Mouse (Mus musculus) gonadal fat pad, adult 2 months (tissue): ENCODE results near the gene Prdm15. TPM values are rescaled to one million over a fixed set of nuclear protein-coding genes. Genes with fewer than 3 reads are reported as not detected.

Experiments
- DNase-seq: peaks from one replicate; pipeline ENCODE4 v3.0.0-alpha.2; 2012; ENCODE audit warnings: low read depth
- polyA plus RNA-seq: library from polyadenylated mRNA; depleted of rRNA; stranded (reverse); fragments of >200 nt; gene quantifications from 2 replicates; pipeline ENCODE4 v1.2.3, GENCODE M21; 2012

Gene Prdm15
- polyA plus RNA-seq, 1 experiment = 8.4 TPM

DNA sequence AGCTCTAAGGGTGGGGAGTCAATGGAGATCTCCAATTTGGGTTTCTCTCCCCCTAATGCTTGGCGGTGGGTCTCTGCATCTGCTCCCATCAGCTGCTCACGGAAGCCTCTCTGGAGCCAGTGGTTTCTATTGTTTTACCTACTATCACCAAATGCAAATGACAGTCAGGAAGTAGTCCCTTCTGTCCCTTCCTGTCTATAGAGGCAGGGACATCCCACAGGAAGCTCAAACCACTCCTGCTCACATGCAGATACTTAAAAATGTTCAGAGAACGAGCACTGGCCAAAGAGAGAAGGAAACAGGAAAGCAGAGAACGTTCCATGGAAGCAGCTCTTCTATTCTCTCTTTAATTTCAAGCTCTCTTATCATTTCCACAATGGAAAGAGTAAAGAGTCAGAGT lies 32.1 kb downstream of the Prdm15 start:
- no peak for DNase-seq

GRCm38 (mm10) chr16:97817414-97817813 lies 34.2 kb downstream of the Prdm15 start:
- no peak for DNase-seq

- DNase-seq = no peak
These were observed 36.4 kb downstream of the Prdm15 start for GRCm38 (mm10) chr16:97815269-97815668.

DNA sequence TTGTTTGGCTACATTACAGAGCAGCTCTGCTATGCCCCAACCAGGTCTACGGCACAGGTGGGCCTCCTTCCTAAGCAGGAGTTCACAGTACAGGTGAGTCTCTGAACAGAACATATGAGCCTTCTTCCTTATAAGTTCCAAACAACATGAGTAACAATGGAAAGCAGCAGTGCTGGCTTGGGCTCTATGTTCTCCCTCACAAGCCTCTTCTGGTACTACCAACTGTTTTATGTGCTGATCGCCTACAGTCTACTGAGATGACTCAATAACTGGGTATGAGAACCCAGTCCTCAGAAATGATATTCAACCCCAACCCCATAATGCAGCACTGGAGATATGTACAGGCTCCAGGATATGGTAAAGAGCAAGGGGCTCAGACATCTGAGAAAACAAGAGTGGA lies 37.6 kb downstream of the Prdm15 start:
- DNase-seq = no peak

DNA sequence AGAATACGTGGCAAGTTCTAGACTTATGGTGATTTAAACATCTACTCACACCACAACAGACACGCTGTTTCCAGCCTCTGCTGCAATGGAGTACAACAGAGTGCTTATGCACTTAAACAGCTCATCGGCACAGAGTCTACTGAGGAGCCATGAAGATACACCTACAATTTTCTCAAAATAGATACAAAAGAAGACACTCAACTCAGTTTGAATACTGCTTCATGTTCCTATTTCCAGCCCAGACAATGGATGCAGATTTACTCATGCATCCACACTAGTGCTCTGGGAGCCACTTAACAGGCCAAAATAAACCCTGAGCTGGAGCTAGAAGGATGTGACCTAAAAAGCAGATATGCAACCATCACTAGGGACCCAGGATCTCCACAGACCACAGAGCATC lies 42.8 kb downstream of the Prdm15 start:
- no peak for DNase-seq

GRCm38 (mm10) chr16:97805646-97806045 lies 46.0 kb downstream of the Prdm15 start:
- no peak for DNase-seq

- DNase-seq = no peak
These were observed 46.7 kb downstream of the Prdm15 start for GRCm38 (mm10) chr16:97804680-97805547.

GRCm38 (mm10) chr16:97797950-97798869 lies 53.4 kb downstream of the Prdm15 start:
- no peak for DNase-seq

GRCm38 (mm10) chr16:97797212-97797611 lies 54.4 kb downstream of the Prdm15 start:
- no peak for DNase-seq

DNA sequence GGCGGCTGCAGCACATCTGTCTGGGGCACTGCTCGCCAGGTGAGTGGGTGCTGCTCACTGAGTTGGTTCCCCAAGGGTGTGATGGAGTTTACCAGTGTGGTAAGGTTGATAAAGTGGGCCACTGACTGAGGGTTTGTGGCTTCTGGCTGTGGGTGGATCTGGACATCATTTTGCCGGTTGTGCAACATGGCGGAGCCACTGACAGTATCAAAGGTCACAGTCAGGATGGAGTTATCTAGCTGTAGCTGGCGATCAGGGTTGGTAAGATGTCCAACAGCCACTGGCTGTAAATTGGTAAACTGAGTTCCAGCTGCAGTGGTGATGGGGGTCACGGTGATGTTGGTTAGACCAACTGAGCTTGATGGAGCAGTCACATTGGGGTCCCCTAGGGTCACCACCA lies 57.4 kb downstream of the Prdm15 start:
- no peak for DNase-seq

- no peak for DNase-seq
These were observed 68.6 kb downstream of the Prdm15 start for GRCm38 (mm10) chr16:97783057-97783456.

DNA sequence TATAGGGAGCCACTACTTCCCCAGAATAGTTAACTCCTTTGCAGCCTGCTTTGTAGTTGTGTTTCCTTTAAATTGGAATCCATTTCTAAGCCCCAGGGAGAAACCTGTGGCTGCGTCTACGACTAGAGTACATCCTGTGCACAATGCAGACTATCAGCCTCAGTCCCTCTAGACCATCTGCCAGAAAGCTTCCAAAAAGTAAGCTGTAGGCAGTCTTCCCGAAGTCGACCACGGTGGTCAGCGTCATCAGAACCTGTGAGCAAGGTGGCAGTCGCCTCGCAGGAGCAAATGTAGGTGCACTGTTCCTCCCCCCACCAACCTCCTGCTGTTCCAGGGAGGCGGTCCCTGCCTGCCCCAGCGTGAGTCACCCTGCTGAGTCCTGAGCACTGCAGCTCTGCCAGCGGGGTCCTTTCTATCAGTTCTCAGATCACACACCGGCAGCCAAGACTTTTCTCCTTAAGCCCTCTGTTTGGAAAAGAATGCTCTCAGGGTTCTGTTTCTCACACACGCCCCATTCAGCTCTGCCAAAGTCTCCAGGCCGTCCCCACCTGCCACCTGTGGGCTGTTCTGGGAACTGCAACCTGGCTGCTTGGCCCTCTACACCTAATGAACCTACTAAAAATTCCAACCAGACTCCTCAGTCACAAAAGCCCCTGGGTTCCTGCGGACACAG lies 73.2 kb downstream of the Prdm15 start:
- DNase-seq = no peak

- DNase-seq = no peak
These were observed 85.1 kb downstream of the Prdm15 start for GRCm38 (mm10) chr16:97766501-97766900.

GRCm38 (mm10) chr16:97764626-97765025 lies 87.0 kb downstream of the Prdm15 start:
- DNase-seq = no peak

- no peak for DNase-seq
These were observed 87.7 kb downstream of the Prdm15 start for GRCm38 (mm10) chr16:97763990-97764340.

GRCm38 (mm10) chr16:97763061-97763989 lies 88.3 kb downstream of the Prdm15 start, which contains the start of gene Ripk4:
Gene Ripk4 (minus strand): TSS chr16:97763787.
- DNase-seq = no peak

DNA sequence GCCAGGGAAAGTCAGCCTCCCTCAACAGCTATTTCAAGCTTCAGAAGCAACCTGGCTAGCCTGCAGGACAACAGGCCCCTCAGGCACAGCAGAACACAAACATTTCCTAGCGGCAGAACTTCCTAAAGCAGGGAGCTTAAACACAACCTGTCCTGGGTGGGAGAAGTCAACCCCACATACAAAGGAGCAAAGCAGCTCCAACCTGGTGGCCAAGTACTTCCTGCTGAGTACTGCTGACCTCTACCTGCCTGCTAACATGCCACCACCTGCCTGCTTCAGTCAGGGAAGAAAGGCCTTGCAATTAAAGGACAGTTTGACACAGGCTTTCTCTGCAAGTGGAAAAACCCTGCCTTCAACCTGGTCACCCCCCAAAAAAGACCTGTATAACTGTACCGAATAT lies 89.9 kb downstream of the Prdm15 start:
- no peak for DNase-seq

DNA sequence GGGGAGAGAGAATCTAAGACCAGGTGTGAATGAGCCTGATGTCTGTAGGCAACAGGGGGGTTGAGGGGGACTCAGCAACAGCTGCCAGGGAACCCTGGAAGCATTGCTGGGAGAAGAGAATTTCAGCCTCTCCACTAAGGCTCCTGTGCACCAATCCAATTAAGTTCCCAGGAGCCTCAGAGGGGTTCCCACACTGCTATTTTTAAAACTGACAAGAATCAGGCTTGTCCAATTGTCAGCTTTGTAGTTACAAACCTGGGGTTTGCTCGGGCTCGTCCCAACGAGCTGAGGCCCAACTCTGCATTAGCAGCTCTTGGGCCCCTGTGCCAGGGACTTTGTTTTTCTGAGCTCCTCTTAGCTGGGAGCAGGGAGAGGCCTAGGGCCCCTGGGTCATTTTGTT lies 92.0 kb downstream of the Prdm15 start:
- no peak for DNase-seq

GRCm38 (mm10) chr16:97758288-97758687 lies 93.4 kb downstream of the Prdm15 start:
- no peak for DNase-seq

- DNase-seq = no peak
These were observed 95.2 kb downstream of the Prdm15 start for GRCm38 (mm10) chr16:97756460-97756859.

DNA sequence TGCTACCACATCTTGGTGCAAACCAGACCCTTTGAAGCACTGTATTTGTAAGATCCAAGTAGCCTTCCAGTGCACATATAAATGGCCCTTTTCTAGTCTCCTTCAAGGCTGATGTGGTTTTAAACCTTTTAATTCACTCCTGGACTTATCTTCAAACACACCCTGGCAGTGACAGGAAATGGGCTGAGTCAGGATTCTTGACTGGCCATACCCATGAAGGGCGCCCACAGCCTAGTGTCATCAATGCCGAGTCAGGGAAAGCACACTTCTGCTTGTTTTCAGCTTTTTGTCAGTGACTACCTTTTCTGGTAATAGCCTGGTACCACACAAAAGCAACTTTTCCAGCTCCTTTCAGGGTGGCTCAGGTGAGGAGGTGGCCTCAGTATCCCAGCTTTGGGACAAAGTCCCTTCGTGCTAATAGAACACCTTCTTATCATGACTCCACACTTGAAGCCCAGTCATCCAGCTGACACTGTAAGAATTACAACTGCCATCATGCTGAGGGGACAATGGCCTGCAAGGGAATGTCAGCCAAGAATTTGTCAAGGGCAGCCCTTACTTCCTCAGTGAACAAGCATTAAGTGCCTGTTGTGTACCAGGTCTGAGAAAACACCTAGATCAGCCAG lies 99.2 kb downstream of the Prdm15 start:
- DNase-seq = no peak
